Mouse (Mus musculus) brain, adult 2 months (tissue): Measurements from ENCODE around the gene Capn8.

Experiments used
- DNase-seq: peaks from one replicate; pipeline ENCODE4 v3.0.0; 2011; ENCODE audit warnings: low read depth, low spot score

Gene Capn8

GRCm38 (mm10) chr1:182678151-182678550 is 113.3 kb downstream of the Capn8 start:
- no peak for DNase-seq

GRCm38 (mm10) chr1:182679169-182679568 is 114.4 kb downstream of the Capn8 start:
- DNase-seq, result no peak

DNA sequence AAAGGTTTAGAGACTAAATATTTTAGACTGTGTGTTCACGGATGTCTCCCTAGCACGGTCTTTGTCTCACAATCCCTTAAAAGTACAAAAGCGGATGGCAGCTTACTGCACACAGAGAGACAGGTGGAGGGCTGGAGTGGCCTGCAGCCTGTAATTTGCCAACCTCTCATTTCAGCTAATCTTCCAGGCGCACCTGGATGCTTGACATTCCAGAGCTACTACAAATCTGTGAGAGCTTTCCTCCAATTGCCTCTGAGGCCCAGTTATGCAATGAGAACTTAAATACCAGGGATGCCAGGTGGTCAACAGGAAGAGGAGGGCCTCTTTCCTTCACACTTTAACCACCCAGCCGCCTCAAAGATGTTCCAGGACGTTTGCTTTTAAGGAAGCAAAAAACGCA is 114.8 kb downstream of the Capn8 start:
- DNase-seq, result peak; percentile 32
